Mouse (Mus musculus) neural tube, embryonic 11.5 days (tissue): ENCODE results near the gene Gm49383. TPM values are rescaled to one million over a fixed set of nuclear protein-coding genes. Genes with fewer than 3 reads are reported as not detected.

Source experiments
- ATAC-seq: fragments of 200-750 bp; cut with Nextera tagmentation; 2 replicates; pipeline ENCODE4 v1.8.0; 2017; ENCODE audit warnings: moderate number of reproducible peaks, mild to moderate bottlenecking, moderate TSS enrichment, moderate library complexity; ENCODE audit not compliant: insufficient read depth, low FRiP score, low TSS enrichment
- DNase-seq: peaks from one replicate; pipeline ENCODE4 v3.0.0-alpha.2; 2015; ENCODE audit warnings: low spot score
- H3K27ac ChIP-seq: fragments of 300-500 bp; sonication (generic); 2 replicates; pipeline ENCODE4 v1.5.1; 2014; ENCODE audit warnings: low read depth, mild to moderate bottlenecking, low read length
- H3K27me3 ChIP-seq: fragments of 300-500 bp; sonication (generic); 2 replicates; pipeline ENCODE4 v1.6.1; 2014; ENCODE audit warnings: mild to moderate bottlenecking, low read length, mixed read lengths; ENCODE audit not compliant: control insufficient read depth, insufficient read depth
- H3K36me3 ChIP-seq: fragments of 300-500 bp; sonication (generic); 2 replicates; pipeline ENCODE4 v1.6.1; 2014; ENCODE audit warnings: mild to moderate bottlenecking, low read length, moderate library complexity, mixed read lengths; ENCODE audit not compliant: control insufficient read depth, insufficient read depth
- H3K4me1 ChIP-seq: fragments of 300-500 bp; sonication (generic); 2 replicates; pipeline ENCODE4 v1.6.1; 2014; ENCODE audit warnings: low read length, mixed read lengths; ENCODE audit not compliant: control insufficient read depth, insufficient read depth
- H3K4me2 ChIP-seq: fragments of 300-500 bp; sonication (generic); 2 replicates; pipeline ENCODE4 v1.6.1; 2014; ENCODE audit warnings: low read depth, mild to moderate bottlenecking, moderate library complexity
- H3K4me3 ChIP-seq: fragments of 300-500 bp; sonication (generic); 2 replicates; pipeline ENCODE4 v1.5.1; 2014; ENCODE audit warnings: low read depth, low read length
- H3K9ac ChIP-seq: fragments of 300-500 bp; sonication (generic); 2 replicates; pipeline ENCODE4 v1.6.1; 2014; ENCODE audit warnings: mild to moderate bottlenecking, low read length
- H3K9me3 ChIP-seq: fragments of 300-500 bp; sonication (generic); 2 replicates; pipeline ENCODE4 v1.6.1; 2016; ENCODE audit warnings: low read length; ENCODE audit not compliant: control insufficient read depth
- WGBS: fragments of 180-500 bp; shearing (Covaris S2); extraction: QIAGEN DNeasy Blood & Tissue Kit; methylation state at CpG from one replicate; pipeline ENCODE4 v1.1.7; 2014; 5-methylcytosine and 5-hydroxymethylcytosine counted together
- polyA plus RNA-seq: library from polyadenylated mRNA; unstranded; fragments of >200 nt; fragmentation: Nextera tagmentation; extraction: Ambion mirVana; gene quantifications from 2 replicates; pipeline ENCODE4 v1.2.1, GENCODE M21; 2014

The Gm49383 gene
- polyA plus RNA-seq, 1 experiment from 2014 or later: 36.3 TPM

DNA sequence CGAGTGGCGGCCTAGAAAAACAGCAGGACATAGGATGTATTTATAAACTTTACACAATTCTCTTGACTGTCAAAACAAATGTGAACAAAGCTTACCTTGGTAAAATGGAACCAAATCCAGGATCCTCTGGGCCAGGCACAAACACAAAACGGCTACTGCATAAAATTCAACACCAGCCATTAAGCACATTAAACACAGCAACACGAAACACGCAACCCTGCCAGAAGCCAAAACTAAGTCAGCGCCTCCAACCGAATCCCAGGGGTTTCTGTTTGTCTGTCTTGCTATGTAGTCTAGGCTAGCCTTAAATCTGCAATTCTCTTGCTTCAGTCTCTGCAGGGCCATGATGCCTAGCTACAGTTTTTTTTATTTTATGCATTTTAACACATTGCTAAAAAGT lies 11.0 kb upstream of the Gm49383 start:
- no peaks in the 10 kb centered on the region for H3K4me1 ChIP-seq
- H3K9ac ChIP-seq: no peak overlapping the region
- DNase-seq (no peak), ATAC-seq (no peak)
- peaks cover 5% of the 10 kb centered on the region; the same call in 1 of the 2 replicates for H3K36me3 ChIP-seq
- H3K4me2 ChIP-seq: no peak overlapping the region
- H3K9me3 ChIP-seq: no peaks in the 10 kb centered on the region
- H3K27ac ChIP-seq: no peak overlapping the region
- 95% methylated on average over 7 of the region's 7 CpGs for WGBS
- H3K27me3 ChIP-seq: no peaks in the 10 kb centered on the region
- H3K4me3 ChIP-seq: no peak overlapping the region

DNA sequence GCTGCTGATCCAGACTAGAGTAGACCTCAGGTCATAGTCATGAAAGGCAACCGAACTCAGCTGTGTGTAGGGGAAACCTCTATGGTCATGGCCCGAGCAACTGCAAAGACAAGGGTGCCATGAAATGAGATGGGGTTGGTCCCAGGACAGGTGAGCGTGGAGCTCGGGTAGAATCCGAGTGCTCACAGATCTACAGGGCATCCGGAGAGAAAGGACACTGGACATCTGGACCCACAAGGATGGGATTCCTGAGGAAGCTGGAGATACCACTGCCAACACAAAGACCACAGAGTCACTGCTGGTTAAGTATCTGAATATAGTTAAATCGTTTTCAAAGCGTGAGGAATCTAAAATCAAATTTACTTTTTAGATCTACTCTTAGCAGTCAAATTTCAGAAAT lies 10.5 kb upstream of the Gm49383 start:
- DNase-seq (no peak), ATAC-seq (no peak)
- H3K4me2 ChIP-seq: no peak overlapping the region
- 96% methylated on average over 8 of the region's 8 CpGs for WGBS
- no peak overlapping the region for H3K27ac ChIP-seq
- H3K36me3 ChIP-seq: peaks cover 4% of the 10 kb centered on the region
- H3K27me3 ChIP-seq: no peaks in the 10 kb centered on the region
- H3K4me1 ChIP-seq: no peaks in the 10 kb centered on the region
- no peak overlapping the region for H3K4me3 ChIP-seq
- no peaks in the 10 kb centered on the region for H3K9me3 ChIP-seq
- no peak overlapping the region for H3K9ac ChIP-seq

DNA sequence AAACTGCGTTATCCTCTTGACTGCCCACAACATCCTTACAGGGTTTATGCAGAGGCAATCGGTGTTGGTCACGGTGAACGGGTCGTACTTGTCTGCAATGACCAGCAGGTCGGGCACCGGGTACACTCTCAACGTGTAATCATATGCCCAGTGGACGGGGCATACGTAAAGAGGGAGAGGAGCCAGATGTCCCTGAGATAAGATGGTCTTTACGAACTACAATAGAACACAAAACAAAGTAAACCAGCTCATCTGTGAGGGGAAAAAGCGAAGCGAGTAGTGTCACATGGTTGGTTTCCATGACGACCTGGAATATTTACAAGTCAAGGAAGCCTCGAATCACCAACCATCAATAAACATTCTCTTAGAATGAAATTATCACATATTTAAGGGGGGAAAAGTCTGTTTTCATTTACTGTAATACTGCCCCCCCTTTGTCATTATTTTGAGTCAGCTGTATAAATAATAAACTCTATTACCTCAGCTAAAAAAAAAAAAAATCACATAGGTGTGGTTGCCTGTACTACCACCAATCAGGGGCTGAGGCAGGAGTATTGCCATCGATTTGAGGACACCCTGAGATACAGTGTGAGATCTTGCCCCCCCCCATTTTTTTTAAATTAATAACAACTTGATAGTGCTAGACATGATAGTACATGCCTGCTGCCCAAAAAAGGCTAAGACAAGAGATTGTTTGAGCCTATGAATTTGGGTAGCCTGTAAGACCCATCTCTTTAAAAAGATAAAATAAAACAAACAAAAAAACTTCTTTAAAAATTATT lies 7.3 kb upstream of the Gm49383 start, which contains the start of gene Gm49384:
Gene Gm49384, minus strand, starts transcription at position 216 of the 782 bp plus-strand sequence.
- Histone ChIP-seq H3K9ac (no peak within 1 kb of the TSS), H3K9me3 (no peaks in the 10 kb centered on the region), H3K27ac (no peak within 1 kb of the TSS), H3K4me2 (no peak within 1 kb of the TSS), H3K27me3 (no peaks in the 10 kb centered on the region), H3K4me3 (no peak within 1 kb of the TSS), H3K36me3 (no peaks in the 10 kb centered on the region; the same call in 1 of the 2 replicates), H3K4me1 (no peaks in the 10 kb centered on the region; the same call in 1 of the 2 replicates)
- no peak for DNase-seq
- no peak for ATAC-seq
- WGBS: 75% methylated on average over 16 of the region's 16 CpGs

DNA sequence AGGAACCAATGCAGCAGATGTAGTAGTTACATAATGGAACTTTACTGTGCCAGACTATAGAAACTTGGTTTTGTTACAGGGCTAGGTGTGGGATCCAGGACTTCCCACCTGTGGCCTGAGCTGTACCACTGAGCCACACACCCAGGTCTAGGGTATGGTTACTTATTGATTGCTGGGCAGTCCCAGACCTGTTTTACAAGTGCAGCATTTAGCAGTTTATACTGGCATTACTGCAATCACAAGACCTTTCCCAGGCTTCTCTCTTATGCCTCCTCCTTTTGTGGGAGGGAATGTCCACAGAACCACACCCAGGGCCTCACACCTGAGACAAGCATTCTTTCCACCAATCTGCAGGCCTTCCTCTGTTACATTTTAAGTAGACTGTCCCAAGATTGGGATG lies 2.1 kb upstream of the Gm49383 start:
- peaks cover 12% of the 10 kb centered on the region for H3K4me1 ChIP-seq
- ATAC-seq (no peak), DNase-seq (no peak)
- no peaks in the 10 kb centered on the region for H3K27me3 ChIP-seq
- H3K9ac ChIP-seq: no peak overlapping the region
- no peaks in the 10 kb centered on the region; the same call in 1 of the 2 replicates for H3K36me3 ChIP-seq
- H3K9me3 ChIP-seq: no peaks in the 10 kb centered on the region
- H3K4me3 ChIP-seq: no peak overlapping the region
- H3K4me2 ChIP-seq: 0 out of 2 replicates have a peak overlapping the region, but pooled peaks have one; percentile 12
- H3K27ac ChIP-seq: no peak overlapping the region

DNA sequence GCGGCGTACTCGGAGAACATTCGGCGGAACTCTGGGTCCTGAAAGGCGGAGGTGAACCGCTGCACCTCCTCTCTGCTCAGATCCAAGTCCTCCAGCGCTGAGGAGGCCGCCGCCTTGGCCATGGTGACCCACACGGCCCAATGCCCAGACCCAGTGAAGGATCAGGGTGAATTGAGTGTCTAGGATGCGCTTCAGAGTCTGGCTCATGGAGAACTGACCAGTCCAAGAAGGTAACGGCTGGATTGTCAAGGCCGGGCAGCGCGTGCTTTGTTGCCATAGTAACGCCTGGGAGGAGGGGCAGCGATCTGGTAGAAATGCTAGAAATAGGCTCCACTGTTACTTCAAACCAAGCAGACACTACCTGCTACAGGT lies 1.2 kb upstream of the Gm49383 start, which contains the start of gene Dnaaf2:
Gene Dnaaf2, minus strand, starts transcription at position 266 of the 372 bp plus-strand sequence.
- ATAC-seq: peak; percentile 56
- no peaks in the 10 kb centered on the region for H3K9me3 ChIP-seq
- H3K4me2 ChIP-seq: peak within 1 kb of the TSS; percentile 97
- WGBS: 0% methylated on average over 18 of the region's 18 CpGs
- H3K9ac ChIP-seq: peak within 1 kb of the TSS; percentile 83
- peak within 1 kb of the TSS; percentile 83 for H3K27ac ChIP-seq
- H3K4me3 ChIP-seq: peak within 1 kb of the TSS; percentile 94
- peak; percentile 78 for DNase-seq
- H3K27me3 ChIP-seq: no peaks in the 10 kb centered on the region
- H3K4me1 ChIP-seq: peaks cover 12% of the 10 kb centered on the region
- H3K36me3 ChIP-seq: no peaks in the 10 kb centered on the region; the same call in 1 of the 2 replicates

DNA sequence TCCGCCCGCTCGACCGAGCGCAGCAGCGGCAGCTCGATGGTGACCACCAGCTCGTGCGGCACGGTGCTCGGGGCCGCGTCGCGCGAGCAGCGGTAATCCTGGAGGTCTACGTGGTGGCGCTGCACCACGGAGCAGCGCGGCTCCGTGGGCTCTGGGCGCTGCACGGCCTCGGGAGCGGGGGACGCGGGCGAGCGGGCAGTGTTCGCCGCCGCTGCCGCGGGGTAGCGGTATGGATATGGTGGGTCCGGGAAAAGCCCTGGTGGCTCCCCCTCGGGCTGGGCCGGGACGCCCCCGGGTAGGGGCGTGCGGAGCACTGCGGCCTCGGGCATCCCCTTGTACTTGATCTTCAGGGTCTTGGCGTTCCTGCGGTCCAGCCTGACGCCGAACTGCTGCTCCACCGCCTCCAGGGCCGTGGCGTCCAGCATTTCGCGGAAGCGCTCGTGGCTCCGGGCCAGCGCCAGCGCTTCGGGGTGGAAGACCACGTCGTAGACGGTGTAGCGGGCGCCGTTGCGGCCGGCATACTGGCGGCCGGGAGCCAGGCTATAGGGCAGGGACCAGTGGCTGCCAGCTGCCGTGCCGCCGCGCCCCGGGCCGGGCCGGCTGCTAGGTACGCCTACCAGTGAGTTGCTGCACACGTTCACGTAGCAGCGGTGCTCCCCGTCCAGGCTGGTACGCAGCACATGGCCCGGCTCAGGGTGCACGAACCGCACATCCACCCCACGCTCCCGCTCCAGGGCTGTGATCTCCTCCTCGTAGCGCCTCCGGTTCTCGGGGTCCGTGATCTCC lies 667 bp upstream of the Gm49383 start:
- no peaks in the 10 kb centered on the region for H3K9me3 ChIP-seq
- no peaks in the 10 kb centered on the region; the same call in 1 of the 2 replicates for H3K36me3 ChIP-seq
- peak overlapping the region; percentile 97 for H3K4me2 ChIP-seq
- WGBS: under 1% methylated on average over 84 of the region's 94 CpGs
- H3K4me3 ChIP-seq: peak overlapping the region; percentile 94
- peaks cover 12% of the 10 kb centered on the region for H3K4me1 ChIP-seq
- no peaks in the 10 kb centered on the region for H3K27me3 ChIP-seq
- H3K27ac ChIP-seq: peak overlapping the region; percentile 83
- H3K9ac ChIP-seq: peak overlapping the region; percentile 83
- ATAC-seq: peak; percentile 74
- peak; percentile 62 for DNase-seq

DNA sequence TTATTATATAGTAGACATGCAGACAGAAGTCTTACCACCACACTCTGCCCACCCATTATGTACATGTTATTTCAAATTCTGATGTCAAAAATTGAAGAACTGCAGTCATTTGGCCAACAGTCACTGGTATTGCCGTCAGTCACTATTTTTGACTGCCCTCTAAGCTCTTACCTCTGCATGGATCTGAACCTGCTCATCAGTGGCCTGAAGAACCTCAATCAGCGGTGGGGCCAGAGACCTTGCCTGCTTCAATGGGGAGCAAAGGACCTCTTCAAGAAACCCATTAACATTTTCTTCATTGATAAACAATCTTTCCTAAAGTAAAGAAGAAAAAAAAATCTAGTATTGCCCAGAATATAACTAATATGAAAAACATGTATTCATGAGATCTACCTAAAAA lies 4.3 kb downstream of the Gm49383 start:
- no peak overlapping the region for H3K27ac ChIP-seq
- no peaks in the 10 kb centered on the region for H3K27me3 ChIP-seq
- H3K36me3 ChIP-seq: no peaks in the 10 kb centered on the region; the same call in 1 of the 2 replicates
- H3K4me3 ChIP-seq: no peak overlapping the region
- no peak for DNase-seq
- H3K4me2 ChIP-seq: no peak overlapping the region
- WGBS: 96% methylated on average over 2 of the region's 2 CpGs
- peaks cover 5% of the 10 kb centered on the region; the same call in 1 of the 2 replicates for H3K4me1 ChIP-seq
- ATAC-seq: no peak
- no peaks in the 10 kb centered on the region for H3K9me3 ChIP-seq
- H3K9ac ChIP-seq: no peak overlapping the region

DNA sequence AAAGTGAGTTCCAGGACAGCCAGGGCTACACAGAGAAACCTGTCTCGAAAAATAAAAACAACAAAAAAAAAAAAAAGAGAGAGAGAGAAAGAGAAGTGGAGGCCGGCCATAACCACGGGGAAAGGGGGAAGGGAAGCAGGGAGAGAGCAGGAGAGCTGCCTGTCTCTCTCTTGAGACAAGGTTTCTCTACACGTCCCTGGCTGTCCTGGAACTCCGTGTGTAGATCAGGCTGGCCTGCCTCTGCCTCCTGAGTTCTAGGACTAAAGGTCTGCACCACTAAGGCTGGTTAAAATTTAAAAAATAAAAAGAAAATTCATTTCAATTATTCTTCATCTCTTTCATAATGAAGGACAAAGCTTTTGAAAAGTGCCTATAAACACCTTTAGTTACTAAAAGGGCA lies 5.5 kb downstream of the Gm49383 start:
- Histone ChIP-seq H3K9ac (no peak overlapping the region), H3K4me3 (no peak overlapping the region), H3K4me1 (peaks cover 7% of the 10 kb centered on the region; the same call in 1 of the 2 replicates), H3K27me3 (no peaks in the 10 kb centered on the region), H3K9me3 (no peaks in the 10 kb centered on the region), H3K36me3 (no peaks in the 10 kb centered on the region; the same call in 1 of the 2 replicates), H3K27ac (no peak overlapping the region), H3K4me2 (no peak overlapping the region)
- no peak for DNase-seq
- ATAC-seq: no peak
- WGBS: 90% methylated on average over 5 of the region's 5 CpGs
